Mouse (Mus musculus) lung, adult 18-20 months (tissue): ENCODE results near the gene Cryba2.

ENCODE experiments used
- DNase-seq, 2 experiments: peaks; one replicate each; pipeline ENCODE4 v3.0.0; 2022; ENCODE audit warnings: mixed read lengths in 2 of 2

Cryba2 gene

DNA sequence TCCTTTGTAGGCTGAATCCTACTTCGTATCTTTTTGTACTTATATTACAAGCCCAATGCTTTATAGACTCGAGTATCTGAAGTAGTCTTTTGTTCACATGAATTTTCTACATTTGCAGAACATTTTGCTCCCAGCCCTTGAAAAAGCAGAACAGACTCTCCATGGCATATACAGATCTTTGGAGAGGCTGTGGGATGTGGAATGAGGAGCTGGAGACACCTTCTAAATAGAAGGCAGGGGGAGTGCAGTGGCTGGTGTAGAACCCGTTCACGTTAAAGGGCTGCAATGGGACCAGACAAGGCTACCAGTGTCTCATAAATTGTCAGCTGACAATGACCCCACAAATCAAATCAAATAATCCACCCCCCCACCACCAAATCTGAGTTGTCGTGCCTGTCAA is 44.0 kb downstream of the Cryba2 start:
- no peak for DNase-seq

DNA sequence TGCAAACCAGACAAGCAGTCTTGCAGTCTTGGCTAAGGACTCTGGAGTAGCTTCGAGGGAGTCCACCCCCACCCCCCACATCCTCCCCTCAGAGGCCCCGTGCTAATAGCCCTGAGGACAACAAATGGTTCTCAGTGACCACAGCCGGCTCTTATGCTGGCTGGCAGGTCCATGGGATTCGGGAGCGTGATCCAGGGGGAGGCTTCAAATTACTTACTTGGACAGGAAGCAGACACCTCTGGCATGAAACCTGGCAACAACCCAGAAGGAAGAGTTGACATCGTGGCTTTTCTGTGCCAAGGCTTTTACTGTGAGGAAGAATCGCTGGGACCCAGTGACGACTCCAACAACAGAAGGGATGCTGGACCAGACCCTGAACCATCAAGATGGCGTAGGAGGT is 46.6 kb downstream of the Cryba2 start:
- DNase-seq: no peak

DNA sequence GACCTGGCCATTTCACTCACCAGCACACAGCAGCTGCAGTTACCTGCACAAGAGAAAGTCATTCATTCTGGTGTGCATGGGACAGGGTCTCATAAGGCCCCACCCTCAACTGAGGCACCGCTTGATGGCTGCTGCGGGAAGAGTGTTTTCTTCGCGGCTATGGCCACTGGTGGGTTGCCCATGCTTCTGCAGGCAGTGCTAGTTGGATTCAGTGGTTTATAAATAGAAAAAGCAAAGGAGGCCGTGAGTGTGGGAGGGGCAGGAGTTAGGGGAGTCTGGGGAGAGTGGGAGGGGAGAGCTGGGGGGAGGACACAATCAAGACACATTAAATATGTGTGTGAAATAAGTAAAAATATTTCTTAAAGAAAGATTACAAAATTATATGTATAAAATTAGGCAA is 49.9 kb downstream of the Cryba2 start:
- no peak for DNase-seq
